Mouse (Mus musculus): ENCODE data around the gene Pcnx2. TPM values are rescaled to one million over a fixed set of nuclear protein-coding genes. Genes with fewer than 3 reads are reported as not detected.

Gene Pcnx2
- polyA plus RNA-seq, 1 experiment from 2014 or later: 0.41 TPM

GRCm38 (mm10) chr8:125711514-125711913 is 186.6 kb downstream of the Pcnx2 start:
- Histone ChIP-seq H3K4me2 (ENCODE audit: low read depth, low read length) (no peak overlapping the region), H3K9me3 (replicated peaks; ENCODE audit: control insufficient read depth, low read length) (no peaks in the 10 kb centered on the region), H3K4me3 (replicated peaks; ENCODE audit: low read length) (no peak overlapping the region), H3K9ac (ENCODE audit: low read length) (no peak overlapping the region), H3K36me3 (ENCODE audit: control insufficient read depth, insufficient read depth, low read length) (no peaks in the 10 kb centered on the region), H3K27ac (ENCODE audit: low read length) (no peak overlapping the region), H3K27me3 (ENCODE audit: control insufficient read depth, insufficient read depth, low read length) (no peaks in the 10 kb centered on the region), H3K4me1 (ENCODE audit: control insufficient read depth, insufficient read depth, low read length) (no peaks in the 10 kb centered on the region)
- no peak; the same call in 1 of the 2 replicates for ATAC-seq (ENCODE audit: insufficient read depth, low FRiP score)
- 71% methylated on average over 5 of the region's 5 CpGs for WGBS

- no peak for ATAC-seq (ENCODE audit: insufficient read depth, low FRiP score)
- Histone ChIP-seq H3K36me3 (ENCODE audit: control insufficient read depth, insufficient read depth, low read length) (no peaks in the 10 kb centered on the region), H3K4me2 (ENCODE audit: low read depth, low read length) (no peak overlapping the region), H3K4me1 (ENCODE audit: control insufficient read depth, insufficient read depth, low read length) (no peaks in the 10 kb centered on the region), H3K27me3 (ENCODE audit: control insufficient read depth, insufficient read depth, low read length) (no peaks in the 10 kb centered on the region), H3K4me3 (replicated peaks; ENCODE audit: low read length) (no peak overlapping the region), H3K9me3 (replicated peaks; ENCODE audit: control insufficient read depth, low read length) (no peaks in the 10 kb centered on the region), H3K27ac (ENCODE audit: low read length) (no peak overlapping the region), H3K9ac (ENCODE audit: low read length) (no peak overlapping the region)
- WGBS: 86% methylated on average over 5 of the region's 5 CpGs
Measured at GRCm38 (mm10) chr8:125709171-125709570, 188.9 kb downstream of the Pcnx2 start.

- no peak overlapping the region for H3K4me2 ChIP-seq (ENCODE audit: low read depth, low read length)
- no peaks in the 10 kb centered on the region for H3K9me3 ChIP-seq (replicated peaks; ENCODE audit: control insufficient read depth, low read length)
- H3K9ac ChIP-seq (ENCODE audit: low read length): no peak overlapping the region
- H3K4me3 ChIP-seq (replicated peaks; ENCODE audit: low read length): no peak overlapping the region
- H3K27me3 ChIP-seq (ENCODE audit: control insufficient read depth, insufficient read depth, low read length): no peaks in the 10 kb centered on the region
- H3K36me3 ChIP-seq (ENCODE audit: control insufficient read depth, insufficient read depth, low read length): no peaks in the 10 kb centered on the region
- no peaks in the 10 kb centered on the region for H3K4me1 ChIP-seq (ENCODE audit: control insufficient read depth, insufficient read depth, low read length)
- ATAC-seq (ENCODE audit: insufficient read depth, low FRiP score): no peak
- H3K27ac ChIP-seq (ENCODE audit: low read length): no peak overlapping the region
- 89% methylated on average over 7 of the region's 7 CpGs for WGBS
Measured at GRCm38 (mm10) chr8:125705816-125706215, 192.3 kb downstream of the Pcnx2 start.

- H3K4me2 ChIP-seq (ENCODE audit: low read depth, low read length): no peak overlapping the region
- H3K4me3 ChIP-seq (replicated peaks; ENCODE audit: low read length): no peak overlapping the region
- H3K9ac ChIP-seq (ENCODE audit: low read length): no peak overlapping the region
- 84% methylated on average over 6 of the region's 6 CpGs for WGBS
- H3K4me1 ChIP-seq (ENCODE audit: control insufficient read depth, insufficient read depth, low read length): no peaks in the 10 kb centered on the region
- no peak for ATAC-seq (ENCODE audit: insufficient read depth, low FRiP score)
- H3K27ac ChIP-seq (ENCODE audit: low read length): no peak overlapping the region
- no peaks in the 10 kb centered on the region for H3K9me3 ChIP-seq (replicated peaks; ENCODE audit: control insufficient read depth, low read length)
- H3K27me3 ChIP-seq (ENCODE audit: control insufficient read depth, insufficient read depth, low read length): no peaks in the 10 kb centered on the region
- no peaks in the 10 kb centered on the region for H3K36me3 ChIP-seq (ENCODE audit: control insufficient read depth, insufficient read depth, low read length)
Measured at GRCm38 (mm10) chr8:125704434-125704833, 193.7 kb downstream of the Pcnx2 start.

GRCm38 (mm10) chr8:125702868-125703473 is 195.1 kb downstream of the Pcnx2 start:
- no peak overlapping the region for H3K4me2 ChIP-seq (ENCODE audit: low read depth, low read length)
- H3K4me1 ChIP-seq (ENCODE audit: control insufficient read depth, insufficient read depth, low read length): no peaks in the 10 kb centered on the region
- no peaks in the 10 kb centered on the region for H3K27me3 ChIP-seq (ENCODE audit: control insufficient read depth, insufficient read depth, low read length)
- ATAC-seq (ENCODE audit: insufficient read depth, low FRiP score): no peak
- no peak overlapping the region for H3K9ac ChIP-seq (ENCODE audit: low read length)
- no peak overlapping the region for H3K4me3 ChIP-seq (replicated peaks; ENCODE audit: low read length)
- 0 out of 2 replicates have a peak, but pooled peaks cover 6% of the 10 kb centered on the region for H3K9me3 ChIP-seq (replicated peaks; ENCODE audit: control insufficient read depth, low read length)
- H3K36me3 ChIP-seq (ENCODE audit: control insufficient read depth, insufficient read depth, low read length): no peaks in the 10 kb centered on the region
- H3K27ac ChIP-seq (ENCODE audit: low read length): no peak overlapping the region
- WGBS: 78% methylated on average over 15 of the region's 15 CpGs

Other genes with a start within 250 kb of the Pcnx2 start
- gene Map10, start 228.5 kb downstream of the Pcnx2 start, polyA plus RNA-seq (2015; fragmentation: Nextera tagmentation; extraction: Ambion mirVana): 4.3 TPM in 2 replicates
- 31.0 and 31.3 TPM in 2 replicates for gene Ntpcr, start 168.4 kb downstream of the Pcnx2 start, polyA plus RNA-seq (2015; fragmentation: Nextera tagmentation; extraction: Ambion mirVana)
- gene Map3k21, start 12.1 kb upstream of the Pcnx2 start, polyA plus RNA-seq (2015; fragmentation: Nextera tagmentation; extraction: Ambion mirVana): 0.94 and 1.0 TPM in 2 replicates
- gene Kcnk1, start 96.9 kb upstream of the Pcnx2 start, polyA plus RNA-seq (2015; fragmentation: Nextera tagmentation; extraction: Ambion mirVana): 63.8 and 76.0 TPM in 2 replicates